Mouse (Mus musculus): ENCODE measurements around the gene Olfr725.

GRCm38 (mm10) chr14:50061179-50061578 is 21.0 kb upstream of the Olfr725 start:
- TF ChIP-seq CTCF (IDR thresholded peaks at IDR 0.05; ENCODE audit: extremely low read depth, insufficient read depth, insufficient read length, insufficient replicate concordance) (no peak), POLR2A (IDR thresholded peaks at IDR 0.05; ENCODE audit: low read depth, low read length) (no peak)
